Mouse (Mus musculus) limb, embryonic 13.5 days (tissue): ENCODE measurements at regions not wholly inside any gene's neighbourhood (a gene's known extent, or its start where the extent isn't known, plus 50 kb on each side); places are given as distances from the start of the nearest gene placed in this dataset.
A peak's percentile ranks its signal among the peaks of the same experiment; 100 is the strongest.

Experiments used
- ATAC-seq: fragments of 200-750 bp; cut with Nextera tagmentation; 2 replicates; pipeline ENCODE4 v1.8.0; 2017; ENCODE audit warnings: low read depth, moderate number of reproducible peaks, moderate TSS enrichment; ENCODE audit not compliant: low FRiP score
- H3K27ac ChIP-seq: fragments of 300-500 bp; sonication (generic); 2 replicates; pipeline ENCODE4 v1.5.1; 2015; ENCODE audit warnings: inconsistent platforms, mild to moderate bottlenecking, moderate library complexity
- H3K27me3 ChIP-seq: fragments of 300-500 bp; sonication (generic); 2 replicates; pipeline ENCODE4 v1.6.1; 2015; ENCODE audit warnings: mild to moderate bottlenecking, inconsistent platforms
- H3K36me3 ChIP-seq: fragments of 300-500 bp; sonication (generic); 2 replicates; pipeline ENCODE4 v1.6.1; 2015; ENCODE audit warnings: inconsistent platforms, mild to moderate bottlenecking, moderate library complexity
- H3K4me1 ChIP-seq: fragments of 300-500 bp; sonication (generic); 2 replicates; pipeline ENCODE4 v1.6.1; 2015; ENCODE audit warnings: inconsistent platforms
- H3K4me2 ChIP-seq: fragments of 300-500 bp; sonication (generic); replicated peaks from 2 replicates; pipeline ENCODE4 v1.6.1; 2015; ENCODE audit warnings: inconsistent platforms, mild to moderate bottlenecking, moderate library complexity
- H3K4me3 ChIP-seq: fragments of 300-500 bp; sonication (generic); 2 replicates; pipeline ENCODE4 v1.5.1; 2015; ENCODE audit warnings: moderate library complexity, mild to moderate bottlenecking, inconsistent platforms
- H3K9ac ChIP-seq: fragments of 300-500 bp; sonication (generic); 2 replicates; pipeline ENCODE4 v1.6.1; 2015; ENCODE audit warnings: mild to moderate bottlenecking, inconsistent platforms
- H3K9me3 ChIP-seq: fragments of 300-500 bp; sonication (generic); 2 replicates; pipeline ENCODE4 v1.6.1; 2016; ENCODE audit warnings: inconsistent platforms
- WGBS: fragments of 180-500 bp; shearing (Covaris S2); methylation state at CpG from one replicate; pipeline ENCODE4 v1.1.7; 2015; 5-methylcytosine and 5-hydroxymethylcytosine counted together

- no peaks in the 10 kb centered on the region for H3K27me3 ChIP-seq
- no peak overlapping the region for H3K9ac ChIP-seq
- no peaks in the 10 kb centered on the region for H3K9me3 ChIP-seq
- ATAC-seq, result no peak
- no peaks in the 10 kb centered on the region for H3K36me3 ChIP-seq
- no peak overlapping the region for H3K4me2 ChIP-seq
- no peak overlapping the region for H3K27ac ChIP-seq
- WGBS, result 82% methylated on average over 6 of the region's 6 CpGs
- H3K4me3 ChIP-seq, result no peak overlapping the region
- H3K4me1 ChIP-seq, result no peaks in the 10 kb centered on the region
Measured at GRCm38 (mm10) chr13:110619010-110619409, 224.2 kb downstream of the Plk2 start.

GRCm38 (mm10) chr13:110627136-110627535 lies 232.3 kb downstream of the Plk2 start:
- Histone ChIP-seq H3K27me3 (no peaks in the 10 kb centered on the region), H3K9ac (no peak overlapping the region), H3K36me3 (no peaks in the 10 kb centered on the region), H3K4me3 (no peak overlapping the region), H3K27ac (no peak overlapping the region), H3K4me2 (no peak overlapping the region), H3K9me3 (no peaks in the 10 kb centered on the region), H3K4me1 (no peaks in the 10 kb centered on the region)
- ATAC-seq, result no peak
- 63% methylated on average over 6 of the region's 6 CpGs for WGBS

GRCm38 (mm10) chr13:110627732-110628131 lies 232.9 kb downstream of the Plk2 start:
- Histone ChIP-seq H3K9me3 (no peaks in the 10 kb centered on the region), H3K4me2 (no peak overlapping the region), H3K9ac (no peak overlapping the region), H3K27ac (no peak overlapping the region), H3K27me3 (no peaks in the 10 kb centered on the region), H3K4me3 (no peak overlapping the region), H3K36me3 (no peaks in the 10 kb centered on the region), H3K4me1 (no peaks in the 10 kb centered on the region)
- 79% methylated on average over 9 of the region's 9 CpGs for WGBS
- no peak for ATAC-seq

- no peak for ATAC-seq
- Histone ChIP-seq H3K4me2 (no peak overlapping the region), H3K9ac (no peak overlapping the region), H3K27ac (no peak overlapping the region), H3K27me3 (no peaks in the 10 kb centered on the region), H3K36me3 (no peaks in the 10 kb centered on the region), H3K4me3 (no peak overlapping the region), H3K9me3 (no peaks in the 10 kb centered on the region), H3K4me1 (no peaks in the 10 kb centered on the region)
- 86% methylated on average over 1 of the region's 1 CpGs for WGBS
Measured at GRCm38 (mm10) chr13:110628201-110628600, 233.4 kb downstream of the Plk2 start.

- no peak overlapping the region for H3K27ac ChIP-seq
- 76% methylated on average over 3 of the region's 3 CpGs for WGBS
- H3K27me3 ChIP-seq, result no peaks in the 10 kb centered on the region
- no peaks in the 10 kb centered on the region for H3K4me1 ChIP-seq
- H3K4me2 ChIP-seq, result no peak overlapping the region
- no peak overlapping the region for H3K9ac ChIP-seq
- no peak overlapping the region for H3K4me3 ChIP-seq
- no peak for ATAC-seq
- no peaks in the 10 kb centered on the region for H3K36me3 ChIP-seq
- no peaks in the 10 kb centered on the region for H3K9me3 ChIP-seq
Measured at GRCm38 (mm10) chr13:110633261-110633781, 238.5 kb downstream of the Plk2 start.

GRCm38 (mm10) chr13:110633899-110634298 lies 239.1 kb downstream of the Plk2 start:
- no peak for ATAC-seq

GRCm38 (mm10) chr13:110642792-110643191 lies 247.9 kb downstream of the Plk2 start:
- no peak for ATAC-seq
- no peak overlapping the region for H3K4me2 ChIP-seq
- no peak overlapping the region for H3K9ac ChIP-seq
- no peaks in the 10 kb centered on the region for H3K9me3 ChIP-seq
- 83% methylated on average over 3 of the region's 3 CpGs for WGBS
- no peak overlapping the region for H3K4me3 ChIP-seq
- H3K27ac ChIP-seq, result no peak overlapping the region
- no peaks in the 10 kb centered on the region for H3K36me3 ChIP-seq
- H3K27me3 ChIP-seq, result no peaks in the 10 kb centered on the region
- peaks cover 8% of the 10 kb centered on the region for H3K4me1 ChIP-seq

More at GRCm38 (mm10) chr13:110633899-110634298, 239.1 kb downstream of the Plk2 start:
- Histone ChIP-seq H3K9ac (no peak overlapping the region), H3K4me3 (no peak overlapping the region), H3K27ac (no peak overlapping the region), H3K4me1 (no peaks in the 10 kb centered on the region), H3K4me2 (no peak overlapping the region), H3K9me3 (no peaks in the 10 kb centered on the region), H3K36me3 (no peaks in the 10 kb centered on the region), H3K27me3 (no peaks in the 10 kb centered on the region)
- 93% methylated on average over 1 of the region's 1 CpGs for WGBS

GRCm38 (mm10) chr13:110643198-110643896 lies 248.5 kb downstream of the Plk2 start:
- ATAC-seq, result no peak
- H3K4me2 ChIP-seq, result peak overlapping the region; percentile 41
- H3K27ac ChIP-seq, result no peak overlapping the region

GRCm38 (mm10) chr13:110643897-110644213 lies 249.0 kb downstream of the Plk2 start:
- Histone ChIP-seq H3K4me2 (peak overlapping the region; percentile 41), H3K27ac (no peak overlapping the region), H3K27me3 (no peaks in the 10 kb centered on the region), H3K4me3 (peak overlapping the region; percentile 2; the same call in 1 of the 2 replicates), H3K4me1 (peaks cover 8% of the 10 kb centered on the region), H3K9me3 (no peaks in the 10 kb centered on the region), H3K9ac (no peak overlapping the region), H3K36me3 (no peaks in the 10 kb centered on the region)
- no peak for ATAC-seq
- 66% methylated on average over 3 of the region's 3 CpGs for WGBS

More at GRCm38 (mm10) chr13:110643198-110643896, 248.5 kb downstream of the Plk2 start:
- no peak overlapping the region for H3K9ac ChIP-seq
- whole genome bisulfite sequencing, result 38% methylated on average over 11 of the region's 11 CpGs
- H3K9me3 ChIP-seq, result no peaks in the 10 kb centered on the region
- H3K27me3 ChIP-seq, result no peaks in the 10 kb centered on the region
- peak overlapping the region; percentile 2; the same call in 1 of the 2 replicates for H3K4me3 ChIP-seq
- H3K36me3 ChIP-seq, result no peaks in the 10 kb centered on the region
- peaks cover 8% of the 10 kb centered on the region for H3K4me1 ChIP-seq

GRCm38 (mm10) chr13:110649378-110649777 lies 254.5 kb downstream of the Plk2 start:
- Histone ChIP-seq H3K27ac (no peak overlapping the region), H3K9me3 (no peaks in the 10 kb centered on the region), H3K36me3 (no peaks in the 10 kb centered on the region), H3K9ac (no peak overlapping the region), H3K4me1 (no peaks in the 10 kb centered on the region), H3K4me3 (no peak overlapping the region), H3K4me2 (no peak overlapping the region), H3K27me3 (no peaks in the 10 kb centered on the region)
- ATAC-seq, result no peak
- 74% methylated on average over 1 of the region's 1 CpGs for WGBS

GRCm38 (mm10) chr13:110649870-110650497 lies 255.1 kb downstream of the Plk2 start:
- no peak overlapping the region for H3K27ac ChIP-seq
- 56% methylated on average over 2 of the region's 2 CpGs for WGBS
- no peaks in the 10 kb centered on the region for H3K9me3 ChIP-seq
- no peaks in the 10 kb centered on the region for H3K27me3 ChIP-seq
- H3K4me1 ChIP-seq, result no peaks in the 10 kb centered on the region
- H3K4me3 ChIP-seq, result no peak overlapping the region
- no peak overlapping the region for H3K9ac ChIP-seq
- H3K4me2 ChIP-seq, result no peak overlapping the region
- H3K36me3 ChIP-seq, result no peaks in the 10 kb centered on the region
- ATAC-seq, result no peak

GRCm38 (mm10) chr13:110652201-110652600 lies 257.4 kb downstream of the Plk2 start:
- Histone ChIP-seq H3K9ac (no peak overlapping the region), H3K4me2 (no peak overlapping the region), H3K4me3 (no peak overlapping the region), H3K27me3 (no peaks in the 10 kb centered on the region), H3K27ac (no peak overlapping the region), H3K4me1 (no peaks in the 10 kb centered on the region), H3K9me3 (no peaks in the 10 kb centered on the region), H3K36me3 (no peaks in the 10 kb centered on the region)
- ATAC-seq, result no peak
- WGBS, result 62% methylated on average over 7 of the region's 7 CpGs
